Mouse (Mus musculus) heart, adult 2 months (tissue): ENCODE measurements around the gene Rmdn2. TPM values are rescaled to one million over a fixed set of nuclear protein-coding genes. Genes with fewer than 3 reads are reported as not detected.

ENCODE experiments used
- DNase-seq, 2 experiments: peaks; one replicate each; pipeline ENCODE4 v3.0.0; 2021
- H3K27ac ChIP-seq: fragments of 200-600 bp; 2 replicates; pipeline ENCODE4 v1.8.1; 2022
- H3K27me3 ChIP-seq: fragments of 200-500 bp; 2 replicates; pipeline ENCODE4 v1.6.1; 2012; ENCODE audit warnings: mild to moderate bottlenecking, low read length, inconsistent platforms, mixed read lengths; ENCODE audit not compliant: control insufficient read depth, insufficient read depth
- H3K36me3 ChIP-seq: fragments of 200-500 bp; 2 replicates; pipeline ENCODE4 v1.6.1; 2012; ENCODE audit warnings: low read length, inconsistent platforms; ENCODE audit not compliant: control insufficient read depth, insufficient read depth
- H3K4me1 ChIP-seq: fragments of 200-500 bp; 2 replicates; pipeline ENCODE4 v1.6.1; 2011; ENCODE audit warnings: low read length; ENCODE audit not compliant: control insufficient read depth, insufficient read depth
- H3K4me3 ChIP-seq: fragments of 200-600 bp; 2 replicates; pipeline ENCODE4 v1.8.1; 2022
- H3K79me2 ChIP-seq: fragments of 200-500 bp; replicated peaks from 2 replicates; pipeline ENCODE4 v1.6.1; 2012; ENCODE audit warnings: mild to moderate bottlenecking, inconsistent platforms, low read length, moderate library complexity, mixed read lengths; ENCODE audit not compliant: control insufficient read depth, insufficient read depth
- H3K9ac ChIP-seq: fragments of 200-500 bp; 2 replicates; pipeline ENCODE4 v1.6.1; 2012; ENCODE audit warnings: low read depth, mild to moderate bottlenecking, control low read depth, inconsistent platforms, low read length, mixed read lengths
- CTCF ChIP-seq: fragments of 200-600 bp; IDR thresholded peaks from 2 replicates; pipeline ENCODE4 v1.8.1; 2022; ENCODE audit warnings: antibody characterized with exemption, mild to moderate bottlenecking, moderate library complexity
- EP300 ChIP-seq: fragments of 200-500 bp; IDR thresholded peaks from 2 replicates; pipeline ENCODE4 v1.6.1; 2011; ENCODE audit warnings: low read depth, low read length, control low read depth; ENCODE audit not compliant: insufficient read depth
- POLR2A ChIP-seq: fragments of 200-500 bp; IDR thresholded peaks from 2 replicates; pipeline ENCODE4 v1.6.1; 2011; ENCODE audit warnings: mild to moderate bottlenecking, low read depth, low read length, control low read depth; ENCODE audit not compliant: insufficient read depth
- WGBS: fragments of 180-500 bp; shearing (Covaris S2); methylation state at CpG from one replicate; pipeline ENCODE4 v1.1.7; 2018; 5-methylcytosine and 5-hydroxymethylcytosine counted together
- intact Hi-C: fragments of 180-260 bp; cut with DNase I; formaldehyde crosslinking; loops from one replicate; pipeline ENCODE4 v1.15.1; 2025
- polyA plus RNA-seq: library from polyadenylated mRNA; depleted of rRNA; stranded (reverse); fragments of >200 nt; gene quantifications from 2 replicates; pipeline ENCODE4 v1.2.3, GENCODE M21; 2012
- total RNA-seq, 2 experiments: library from RNA; stranded (reverse); gene quantifications; 2 replicates each; pipeline ENCODE4 v1.2.3; 2021

The Rmdn2 gene
- total and polyA plus RNA-seq, 3 experiments = 3.5 to 12.5 (median 9.5) TPM

- WGBS = 81% methylated on average over 1 of the region's 1 CpGs
- Histone ChIP-seq H3K4me1 (no peaks in the 10 kb centered on the region), H3K79me2 (no peaks in the 10 kb centered on the region), H3K27ac (no peak overlapping the region), H3K9ac (no peak overlapping the region), H3K4me3 (no peak overlapping the region), H3K36me3 (no peaks in the 10 kb centered on the region), H3K27me3 (no peaks in the 10 kb centered on the region)
- no peak for DNase-seq
- TF ChIP-seq CTCF (no peak), EP300 (no peak), POLR2A (no peak)
- intact Hi-C loops = no loop called here
Observed at GRCm38 (mm10) chr17:79653171-79653570, 41.5 kb downstream of the Rmdn2 start.

GRCm38 (mm10) chr17:79654187-79654586, 42.5 kb downstream of the Rmdn2 start:
- DNase-seq = no peak
- no peaks in the 10 kb centered on the region for H3K79me2 ChIP-seq
- H3K27me3 ChIP-seq = no peaks in the 10 kb centered on the region
- intact Hi-C loops = no loop called here
- no peak for TF ChIP-seq EP300
- H3K36me3 ChIP-seq = no peaks in the 10 kb centered on the region
- 88% methylated on average over 3 of the region's 3 CpGs for WGBS
- H3K4me3 ChIP-seq = no peak overlapping the region
- no peak overlapping the region for H3K27ac ChIP-seq
- H3K4me1 ChIP-seq = no peaks in the 10 kb centered on the region
- H3K9ac ChIP-seq = no peak overlapping the region

GRCm38 (mm10) chr17:79657785-79658184, 46.1 kb downstream of the Rmdn2 start:
- 65% methylated on average over 9 of the region's 9 CpGs for WGBS
- Histone ChIP-seq H3K27me3 (no peaks in the 10 kb centered on the region), H3K4me3 (no peak overlapping the region), H3K4me1 (no peaks in the 10 kb centered on the region), H3K27ac (no peak overlapping the region), H3K79me2 (no peaks in the 10 kb centered on the region), H3K9ac (no peak overlapping the region), H3K36me3 (no peaks in the 10 kb centered on the region)
- intact Hi-C loops = no loop called here
- TF ChIP-seq POLR2A (no peak), EP300 (no peak), CTCF (no peak)
- DNase-seq = no peak

GRCm38 (mm10) chr17:79658452-79658851, 46.8 kb downstream of the Rmdn2 start:
- no peak for TF ChIP-seq EP300
- no peak for TF ChIP-seq POLR2A
- TF ChIP-seq CTCF = no peak
- Histone ChIP-seq H3K27me3 (no peaks in the 10 kb centered on the region), H3K4me1 (no peaks in the 10 kb centered on the region), H3K27ac (no peak overlapping the region), H3K4me3 (no peak overlapping the region), H3K9ac (no peak overlapping the region), H3K36me3 (no peaks in the 10 kb centered on the region), H3K79me2 (no peaks in the 10 kb centered on the region)
- intact Hi-C loops = no loop called here
- DNase-seq = no peak
- 56% methylated on average over 3 of the region's 3 CpGs for WGBS

GRCm38 (mm10) chr17:79658863-79659262, 47.2 kb downstream of the Rmdn2 start:
- H3K9ac ChIP-seq = no peak overlapping the region
- WGBS = 80% methylated on average over 8 of the region's 8 CpGs
- no peak overlapping the region for H3K4me3 ChIP-seq
- intact Hi-C loops = no loop called here
- no peaks in the 10 kb centered on the region for H3K36me3 ChIP-seq
- no peaks in the 10 kb centered on the region for H3K27me3 ChIP-seq
- H3K4me1 ChIP-seq = no peaks in the 10 kb centered on the region
- no peak for TF ChIP-seq EP300
- no peak for TF ChIP-seq CTCF
- TF ChIP-seq POLR2A = no peak
- no peaks in the 10 kb centered on the region for H3K79me2 ChIP-seq
- DNase-seq = no peak
- no peak overlapping the region for H3K27ac ChIP-seq

- TF ChIP-seq POLR2A (no peak), CTCF (peak; percentile 91)
- Histone ChIP-seq H3K27me3 (no peaks in the 10 kb centered on the region), H3K36me3 (no peaks in the 10 kb centered on the region), H3K9ac (no peak overlapping the region), H3K27ac (no peak overlapping the region), H3K79me2 (no peaks in the 10 kb centered on the region), H3K4me1 (no peaks in the 10 kb centered on the region), H3K4me3 (no peak overlapping the region)
- DNase-seq = peak; percentile 38 to 60
- intact Hi-C loops = loop anchor here (1.0 to 5.0 kb wide), 2 partner anchors 56 to 180 kb away; partner anchors contain the start of gene Cyp1b1
- 45% methylated on average over 7 of the region's 7 CpGs for WGBS
Observed at GRCm38 (mm10) chr17:79661387-79661786, 49.7 kb downstream of the Rmdn2 start.

GRCm38 (mm10) chr17:79661848-79662247, 50.2 kb downstream of the Rmdn2 start:
- no peak for TF ChIP-seq EP300
- no peak for TF ChIP-seq CTCF
- 83% methylated on average over 9 of the region's 9 CpGs for WGBS
- Histone ChIP-seq H3K27me3 (no peaks in the 10 kb centered on the region), H3K79me2 (no peaks in the 10 kb centered on the region), H3K9ac (no peak overlapping the region), H3K36me3 (no peaks in the 10 kb centered on the region), H3K27ac (no peak overlapping the region), H3K4me1 (no peaks in the 10 kb centered on the region), H3K4me3 (no peak overlapping the region)
- no peak for DNase-seq
- intact Hi-C loops = loop anchor here (1.0 to 5.0 kb wide), 2 partner anchors 55 to 179 kb away; partner anchors contain the start of gene Cyp1b1
